Mouse (Mus musculus) ovary, adult 10 weeks (tissue): ENCODE results near the gene Gm5678. TPM values are rescaled to one million over a fixed set of nuclear protein-coding genes. Genes with fewer than 3 reads are reported as not detected.

Source experiments
- polyA plus RNA-seq: library from polyadenylated mRNA; stranded (reverse); fragments of 350-450 nt; fragmentation: Illumina TruSeq; extraction: RNeasy Lipid Tissue Mini Kit (QIAGEN cat#74804); gene quantifications from one replicate; pipeline ENCODE4 v1.2.3, GENCODE M21; 2014

Gm5678 gene
- polyA plus RNA-seq: not detected

DNA sequence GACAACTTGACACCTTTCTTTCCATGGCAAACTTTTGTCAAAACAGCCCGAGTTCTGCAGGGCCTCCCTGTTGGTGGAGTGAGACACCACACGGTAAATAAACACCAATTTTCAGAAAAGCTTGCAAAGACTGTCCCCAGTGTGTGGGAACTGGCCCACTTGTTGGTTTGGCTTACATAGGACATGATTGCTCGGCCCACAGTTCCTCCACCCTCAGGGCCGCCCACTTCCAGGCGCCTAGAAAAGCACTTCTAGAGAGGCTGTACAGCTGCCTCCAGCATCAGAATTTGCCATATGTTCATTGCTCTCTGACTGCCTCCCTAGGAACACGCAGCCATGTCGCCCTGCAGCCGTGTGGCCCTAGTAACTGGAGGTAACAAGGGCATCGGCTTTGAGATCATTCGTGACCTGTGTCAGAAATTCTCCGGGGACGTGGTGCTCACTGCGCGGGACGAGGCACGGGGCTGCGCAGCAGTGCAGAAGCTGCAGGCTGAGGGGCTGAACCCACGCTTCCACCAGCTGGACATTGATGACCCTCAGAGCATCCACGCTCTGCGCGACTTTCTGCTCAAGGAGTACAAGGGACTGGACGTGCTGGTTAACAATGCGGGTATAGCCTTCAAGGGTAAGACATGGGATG is at the start of gene Gm5678:
Gene Gm5678, plus strand, starts transcription at position 337 of the 640 bp plus-strand sequence.

DNA sequence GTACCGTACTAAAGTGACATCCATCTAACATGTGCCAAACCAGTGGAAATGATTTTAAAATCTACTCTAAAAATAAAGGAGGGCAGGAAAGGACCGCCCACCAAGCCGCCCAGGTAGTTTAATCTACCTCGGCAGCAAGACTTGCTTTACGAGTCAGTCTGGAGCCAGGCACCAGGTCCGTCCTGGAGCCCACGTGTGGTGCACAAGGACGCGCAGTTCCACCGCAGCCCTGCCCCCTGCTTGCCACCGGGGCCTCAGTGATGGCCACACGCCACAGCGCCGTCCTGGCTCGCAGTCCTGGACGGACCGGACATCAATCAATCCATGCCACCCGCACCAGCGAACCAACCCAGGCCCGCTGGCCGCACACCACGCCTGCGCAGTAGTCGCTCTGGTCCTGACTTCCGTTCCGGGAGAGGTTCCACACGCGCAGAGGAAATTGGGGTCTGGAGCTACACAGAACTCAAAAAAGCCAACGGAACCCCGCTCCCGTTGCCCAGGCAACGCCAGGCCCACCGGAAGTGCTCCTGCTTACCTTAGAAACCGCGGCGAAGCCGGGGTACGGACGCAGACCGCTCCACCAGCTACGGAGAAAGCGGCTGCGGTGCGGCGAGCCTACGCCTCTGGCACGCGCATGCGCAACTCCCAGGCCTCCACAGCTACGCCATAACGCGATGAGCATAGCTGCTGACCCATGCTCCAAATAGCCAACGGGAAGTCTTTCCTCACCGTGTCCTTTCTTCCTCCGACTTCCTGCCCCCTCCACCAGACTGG is 24.3 kb upstream of the Gm5678 start, which contains the start of gene Setd4:
Gene Setd4, minus strand, starts transcription at position 625 of the 774 bp plus-strand sequence.

DNA sequence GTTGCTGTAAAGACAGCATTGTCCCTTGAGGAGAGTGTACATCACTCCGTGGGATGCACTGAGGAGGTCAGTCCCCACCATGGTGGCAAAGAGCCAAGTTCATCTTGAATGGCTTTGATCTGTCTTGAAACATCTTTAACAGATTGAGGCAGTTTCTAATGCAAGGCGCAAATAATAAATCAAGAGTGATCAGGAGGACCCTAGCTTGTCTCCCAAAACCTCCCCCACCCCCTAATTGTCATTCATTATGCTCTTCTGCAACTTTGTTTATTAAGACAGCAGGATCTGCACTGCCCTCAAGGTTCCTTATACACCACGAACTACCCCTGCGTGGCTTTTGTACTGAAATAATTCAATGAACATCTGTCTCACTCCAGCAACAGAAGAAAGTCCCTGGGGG is 22.3 kb upstream of the Gm5678 start, which contains the start of gene Cbr1:
Gene Cbr1, plus strand, starts transcription at position 301 of the 400 bp plus-strand sequence.

Other genes starting within 250 kb of the Gm5678 start
- gene Setd4, start 24.0 kb upstream of the Gm5678 start, polyA plus RNA-seq: 1.2 TPM
- 7.2 TPM for gene Cbr1, start 22.2 kb upstream of the Gm5678 start, polyA plus RNA-seq
- 1.9 TPM for gene Cbr3, start 55.1 kb downstream of the Gm5678 start, polyA plus RNA-seq
- gene Dop1b, start 83.8 kb downstream of the Gm5678 start, polyA plus RNA-seq: 6.1 TPM
- gene Morc3, start 204.0 kb downstream of the Gm5678 start, polyA plus RNA-seq: 175 TPM